Mouse (Mus musculus): Measurements from ENCODE around the gene Mvb12b.

Gene Mvb12b

GRCm38 (mm10) chr2:33846635-33847034, 41.1 kb downstream of the Mvb12b start:
- no peak for DNase-seq (ENCODE audit: low spot score in 2 of 2)

- no peak for DNase-seq (ENCODE audit: low spot score in 2 of 2)
Measured at GRCm38 (mm10) chr2:33843642-33844041, 44.1 kb downstream of the Mvb12b start.

- DNase-seq (ENCODE audit: low spot score in 2 of 2), result no peak
Measured at GRCm38 (mm10) chr2:33842983-33843577, 44.7 kb downstream of the Mvb12b start.

- no peak for DNase-seq (ENCODE audit: low spot score in 2 of 2)
Measured at GRCm38 (mm10) chr2:33841980-33842379, 45.8 kb downstream of the Mvb12b start.

GRCm38 (mm10) chr2:33840483-33840882, 47.3 kb downstream of the Mvb12b start:
- no peak for DNase-seq (ENCODE audit: low spot score in 2 of 2)

- DNase-seq (ENCODE audit: low spot score in 2 of 2), result no peak
Measured at GRCm38 (mm10) chr2:33839252-33839651, 48.5 kb downstream of the Mvb12b start.

- no peak for DNase-seq (ENCODE audit: low spot score in 2 of 2)
Measured at GRCm38 (mm10) chr2:33837297-33837696, 50.4 kb downstream of the Mvb12b start.

GRCm38 (mm10) chr2:33836660-33837213, 51.0 kb downstream of the Mvb12b start:
- no peak for DNase-seq (ENCODE audit: low spot score in 2 of 2)

GRCm38 (mm10) chr2:33835038-33835437, 52.7 kb downstream of the Mvb12b start:
- DNase-seq (ENCODE audit: low spot score in 2 of 2), result peak in 1 of 2 experiments; percentile 21

GRCm38 (mm10) chr2:33833902-33834301, 53.8 kb downstream of the Mvb12b start:
- DNase-seq (ENCODE audit: low spot score in 2 of 2), result no peak

GRCm38 (mm10) chr2:33829870-33830269, 57.9 kb downstream of the Mvb12b start:
- no peak for DNase-seq (ENCODE audit: low spot score in 2 of 2)

GRCm38 (mm10) chr2:33826777-33827176, 61.0 kb downstream of the Mvb12b start:
- no peak for DNase-seq (ENCODE audit: low spot score in 2 of 2)

- DNase-seq (ENCODE audit: low spot score in 2 of 2), result no peak
Measured at GRCm38 (mm10) chr2:33824935-33825514, 62.7 kb downstream of the Mvb12b start.

- DNase-seq (ENCODE audit: low spot score in 2 of 2), result peak; percentile 86
Measured at GRCm38 (mm10) chr2:33821677-33822607, 65.8 kb downstream of the Mvb12b start.

GRCm38 (mm10) chr2:33820450-33820849, 67.3 kb downstream of the Mvb12b start:
- no peak for DNase-seq (ENCODE audit: low spot score in 2 of 2)

GRCm38 (mm10) chr2:33820037-33820436, 67.7 kb downstream of the Mvb12b start:
- DNase-seq (ENCODE audit: low spot score in 2 of 2), result no peak

- no peak for DNase-seq (ENCODE audit: low spot score in 2 of 2)
Measured at GRCm38 (mm10) chr2:33818385-33818784, 69.4 kb downstream of the Mvb12b start.

- DNase-seq (ENCODE audit: low spot score in 2 of 2), result no peak
Measured at GRCm38 (mm10) chr2:33817663-33818346, 69.9 kb downstream of the Mvb12b start.

- no peak for DNase-seq (ENCODE audit: low spot score in 2 of 2)
Measured at GRCm38 (mm10) chr2:33817080-33817479, 70.7 kb downstream of the Mvb12b start.

- DNase-seq (ENCODE audit: low spot score in 2 of 2), result no peak
Measured at GRCm38 (mm10) chr2:33814581-33814980, 73.2 kb downstream of the Mvb12b start.

- no peak for DNase-seq (ENCODE audit: low spot score in 2 of 2)
Measured at GRCm38 (mm10) chr2:33813501-33814240, 74.1 kb downstream of the Mvb12b start.
